Mouse (Mus musculus): ENCODE measurements around the gene Cuedc1. TPM values are rescaled to one million over a fixed set of nuclear protein-coding genes. Genes with fewer than 3 reads are reported as not detected.

The Cuedc1 gene
- polyA plus RNA-seq, 1 experiment from 2014 or later: 3.4 TPM

- no peak overlapping the region for H3K4me3 ChIP-seq
Observed at GRCm38 (mm10) chr11:88125483-88125882, 27.6 kb downstream of the Cuedc1 start.

GRCm38 (mm10) chr11:88126306-88126793, 28.5 kb downstream of the Cuedc1 start:
- peaks cover 25% of the 10 kb centered on the region for H3K4me1 ChIP-seq
- no peak overlapping the region for H3K4me2 ChIP-seq
- H3K27ac ChIP-seq: no peak overlapping the region
- peaks cover 22% of the 10 kb centered on the region for H3K27me3 ChIP-seq (replicated peaks)
- no peak overlapping the region for H3K4me3 ChIP-seq
- H3K36me3 ChIP-seq: no peaks in the 10 kb centered on the region
- H3K9ac ChIP-seq: no peak overlapping the region
- ATAC-seq: no peak
- WGBS (ENCODE audit: insufficient replicate concordance): 43% methylated on average over 5 of the region's 5 CpGs
- no peaks in the 10 kb centered on the region for H3K9me3 ChIP-seq (replicated peaks)

More at GRCm38 (mm10) chr11:88125483-88125882, 27.6 kb downstream of the Cuedc1 start:
- H3K9me3 ChIP-seq (replicated peaks): no peaks in the 10 kb centered on the region
- H3K27me3 ChIP-seq (replicated peaks): peaks cover 23% of the 10 kb centered on the region
- peaks cover 23% of the 10 kb centered on the region; the same call in 1 of the 2 replicates for H3K4me1 ChIP-seq
- 71% methylated on average over 6 of the region's 7 CpGs for WGBS (ENCODE audit: insufficient replicate concordance)
- H3K36me3 ChIP-seq: no peaks in the 10 kb centered on the region
- no peak overlapping the region for H3K9ac ChIP-seq
- no peak for ATAC-seq
- no peak overlapping the region for H3K27ac ChIP-seq
- no peak overlapping the region for H3K4me2 ChIP-seq

- Histone ChIP-seq H3K4me3 (no peak overlapping the region), H3K4me2 (no peak overlapping the region), H3K9ac (no peak overlapping the region), H3K9me3 (replicated peaks) (no peaks in the 10 kb centered on the region), H3K4me1 (peaks cover 38% of the 10 kb centered on the region), H3K36me3 (no peaks in the 10 kb centered on the region), H3K27me3 (replicated peaks) (peaks cover 25% of the 10 kb centered on the region), H3K27ac (no peak overlapping the region)
- 72% methylated on average over 9 of the region's 9 CpGs for WGBS (ENCODE audit: insufficient replicate concordance)
- no peak for ATAC-seq
Observed at GRCm38 (mm10) chr11:88128461-88128860, 30.6 kb downstream of the Cuedc1 start.

GRCm38 (mm10) chr11:88129281-88129680, 31.4 kb downstream of the Cuedc1 start:
- H3K27me3 ChIP-seq (replicated peaks): peaks cover 26% of the 10 kb centered on the region
- no peak overlapping the region for H3K4me3 ChIP-seq
- no peak overlapping the region for H3K9ac ChIP-seq
- no peak overlapping the region for H3K27ac ChIP-seq
- H3K9me3 ChIP-seq (replicated peaks): no peaks in the 10 kb centered on the region
- ATAC-seq: no peak
- H3K4me1 ChIP-seq: peaks cover 30% of the 10 kb centered on the region
- 68% methylated on average over 3 of the region's 3 CpGs for WGBS (ENCODE audit: insufficient replicate concordance)
- H3K4me2 ChIP-seq: no peak overlapping the region
- H3K36me3 ChIP-seq: no peaks in the 10 kb centered on the region

- Histone ChIP-seq H3K9ac (no peak overlapping the region), H3K4me1 (peaks cover 30% of the 10 kb centered on the region), H3K36me3 (no peaks in the 10 kb centered on the region), H3K4me2 (no peak overlapping the region), H3K4me3 (no peak overlapping the region), H3K27ac (no peak overlapping the region), H3K9me3 (replicated peaks) (no peaks in the 10 kb centered on the region), H3K27me3 (replicated peaks) (peaks cover 30% of the 10 kb centered on the region)
- no peak for ATAC-seq
- 81% methylated on average over 10 of the region's 10 CpGs for WGBS (ENCODE audit: insufficient replicate concordance)
Observed at GRCm38 (mm10) chr11:88129935-88130334, 32.1 kb downstream of the Cuedc1 start.

- Histone ChIP-seq H3K36me3 (no peaks in the 10 kb centered on the region), H3K4me2 (peak overlapping the region; percentile 45), H3K4me1 (peaks cover 24% of the 10 kb centered on the region), H3K4me3 (no peak overlapping the region), H3K9ac (no peak overlapping the region), H3K9me3 (replicated peaks) (no peaks in the 10 kb centered on the region), H3K27me3 (replicated peaks) (peaks cover 23% of the 10 kb centered on the region), H3K27ac (0 out of 2 replicates have a peak overlapping the region, but pooled peaks have one; percentile 1)
- whole genome bisulfite sequencing (ENCODE audit: insufficient replicate concordance): 17% methylated on average over 8 of the region's 8 CpGs
- ATAC-seq: no peak
Observed at GRCm38 (mm10) chr11:88131847-88132246, 34.0 kb downstream of the Cuedc1 start.

GRCm38 (mm10) chr11:88135218-88135617, 37.4 kb downstream of the Cuedc1 start:
- H3K27me3 ChIP-seq (replicated peaks): peaks cover 51% of the 10 kb centered on the region
- H3K4me3 ChIP-seq: no peak overlapping the region
- no peak overlapping the region for H3K4me2 ChIP-seq
- no peaks in the 10 kb centered on the region for H3K36me3 ChIP-seq
- no peak for ATAC-seq
- no peak overlapping the region for H3K27ac ChIP-seq
- H3K9me3 ChIP-seq (replicated peaks): no peaks in the 10 kb centered on the region
- 63% methylated on average over 7 of the region's 7 CpGs for WGBS (ENCODE audit: insufficient replicate concordance)
- H3K4me1 ChIP-seq: peaks cover 36% of the 10 kb centered on the region
- no peak overlapping the region for H3K9ac ChIP-seq

- 68% methylated on average over 12 of the region's 12 CpGs for WGBS (ENCODE audit: insufficient replicate concordance)
- Histone ChIP-seq H3K4me1 (peaks cover 25% of the 10 kb centered on the region), H3K4me3 (no peak overlapping the region), H3K36me3 (no peaks in the 10 kb centered on the region), H3K9me3 (replicated peaks) (no peaks in the 10 kb centered on the region), H3K9ac (no peak overlapping the region), H3K27me3 (replicated peaks) (peaks cover 61% of the 10 kb centered on the region), H3K27ac (no peak overlapping the region), H3K4me2 (no peak overlapping the region)
- no peak for ATAC-seq
Observed at GRCm38 (mm10) chr11:88137814-88138425, 40.1 kb downstream of the Cuedc1 start.

GRCm38 (mm10) chr11:88139256-88139861, 41.5 kb downstream of the Cuedc1 start:
- Histone ChIP-seq H3K9ac (no peak overlapping the region), H3K4me2 (peak overlapping the region; percentile 31), H3K27ac (no peak overlapping the region), H3K27me3 (replicated peaks) (peaks cover 66% of the 10 kb centered on the region), H3K4me1 (peaks cover 23% of the 10 kb centered on the region), H3K4me3 (no peak overlapping the region), H3K9me3 (replicated peaks) (no peaks in the 10 kb centered on the region), H3K36me3 (no peaks in the 10 kb centered on the region)
- no peak for ATAC-seq
- 12% methylated on average over 20 of the region's 20 CpGs for WGBS (ENCODE audit: insufficient replicate concordance)

GRCm38 (mm10) chr11:88140066-88141060, 42.5 kb downstream of the Cuedc1 start:
- Histone ChIP-seq H3K27me3 (replicated peaks) (peaks cover 72% of the 10 kb centered on the region), H3K4me1 (peaks cover 31% of the 10 kb centered on the region), H3K9ac (no peak overlapping the region), H3K9me3 (replicated peaks) (no peaks in the 10 kb centered on the region), H3K4me3 (no peak overlapping the region), H3K4me2 (no peak overlapping the region), H3K27ac (no peak overlapping the region), H3K36me3 (no peaks in the 10 kb centered on the region)
- ATAC-seq: no peak
- 17% methylated on average over 13 of the region's 13 CpGs for WGBS (ENCODE audit: insufficient replicate concordance)

- H3K9ac ChIP-seq: no peak overlapping the region
- no peak overlapping the region for H3K4me3 ChIP-seq
- H3K36me3 ChIP-seq: no peaks in the 10 kb centered on the region
- H3K9me3 ChIP-seq (replicated peaks): no peaks in the 10 kb centered on the region
- no peak overlapping the region for H3K27ac ChIP-seq
- H3K4me1 ChIP-seq: peaks cover 51% of the 10 kb centered on the region
- no peak for ATAC-seq
- no peak overlapping the region for H3K4me2 ChIP-seq
- WGBS (ENCODE audit: insufficient replicate concordance): 64% methylated on average over 8 of the region's 8 CpGs
- peaks cover 66% of the 10 kb centered on the region for H3K27me3 ChIP-seq (replicated peaks)
Observed at GRCm38 (mm10) chr11:88142362-88142761, 44.5 kb downstream of the Cuedc1 start.

- peaks cover 62% of the 10 kb centered on the region for H3K4me1 ChIP-seq
- no peak overlapping the region for H3K4me3 ChIP-seq
- ATAC-seq: no peak
- H3K27me3 ChIP-seq (replicated peaks): peaks cover 49% of the 10 kb centered on the region
- no peak overlapping the region for H3K9ac ChIP-seq
- no peak overlapping the region for H3K27ac ChIP-seq
- no peaks in the 10 kb centered on the region for H3K9me3 ChIP-seq (replicated peaks)
- no peak overlapping the region for H3K4me2 ChIP-seq
- WGBS (ENCODE audit: insufficient replicate concordance): 41% methylated on average over 4 of the region's 4 CpGs
- no peaks in the 10 kb centered on the region for H3K36me3 ChIP-seq
Observed at GRCm38 (mm10) chr11:88144100-88144499, 46.2 kb downstream of the Cuedc1 start.
